Mouse (Mus musculus): Measurements from ENCODE around the gene Psmg4. TPM values are rescaled to one million over a fixed set of nuclear protein-coding genes. Genes with fewer than 3 reads are reported as not detected.

The Psmg4 gene
- polyA plus RNA-seq, 1 experiment = 176 TPM

DNA sequence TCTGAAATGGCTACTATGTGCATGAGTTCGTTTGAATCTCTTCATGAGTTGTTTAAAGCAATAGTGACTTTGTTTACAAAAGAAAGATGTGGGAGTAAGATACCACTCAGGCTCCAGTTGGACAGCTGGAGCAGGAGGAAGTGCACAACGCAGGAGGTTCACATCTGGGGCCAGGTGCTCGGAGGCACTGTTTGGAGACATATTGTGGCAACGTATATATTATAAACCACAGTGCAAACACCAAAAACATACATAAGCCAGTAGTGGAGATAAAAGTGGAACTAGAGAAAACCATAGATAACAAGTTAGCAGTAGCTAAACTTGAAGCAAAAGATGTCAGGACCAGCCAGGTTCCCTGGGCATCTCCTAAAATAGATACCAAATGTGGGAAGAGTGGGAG, 43.4 kb upstream of the Psmg4 start:
- peaks cover 9% of the 10 kb centered on the region for H3K36me3 ChIP-seq (ENCODE audit: control insufficient read depth, insufficient read depth)
- H3K4me3 ChIP-seq = no peak overlapping the region
- no peak for TF ChIP-seq MYOG (IDR thresholded peaks at IDR 0.05; ENCODE audit: control insufficient read depth in 1 of 3, insufficient read depth in 1 of 3, insufficient read length in 2 of 3, low read depth in 2 of 3)
- TF ChIP-seq TCF12 (IDR thresholded peaks at IDR 0.05; ENCODE audit: insufficient read depth, poor library complexity, severe bottlenecking) = no peak
- H3K79me2 ChIP-seq (ENCODE audit: control insufficient read depth, insufficient read depth) = no peaks in the 10 kb centered on the region
- no peaks in the 10 kb centered on the region for H3K27me3 ChIP-seq (ENCODE audit: control insufficient read depth, insufficient read depth, insufficient read length)
- H3ac ChIP-seq (ENCODE audit: control insufficient read depth, insufficient read length) = no peak overlapping the region
- no peak overlapping the region for H3K4me2 ChIP-seq (ENCODE audit: low read depth)

DNA sequence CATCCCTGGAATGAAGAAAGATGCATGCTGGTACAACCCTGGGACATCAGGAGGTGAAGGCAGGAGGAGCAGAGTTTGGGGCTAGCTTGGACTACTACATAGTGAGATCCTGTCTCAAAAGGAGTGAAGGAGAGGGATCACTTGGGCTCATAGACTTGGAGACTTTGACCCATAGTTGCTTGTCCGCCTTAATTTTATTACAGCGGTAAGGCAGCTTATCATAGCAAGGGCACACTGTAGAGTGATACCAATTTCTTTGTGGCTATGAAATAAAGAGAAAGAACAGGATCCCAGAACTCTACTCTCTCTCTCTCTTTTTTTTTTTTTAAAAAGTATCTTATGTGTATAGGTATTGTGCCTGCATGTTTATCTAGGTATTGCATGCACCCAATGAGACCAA, 42.2 kb upstream of the Psmg4 start:
- TF ChIP-seq E2F4 (IDR thresholded peaks at IDR 0.05; ENCODE audit: insufficient read depth) (no peak), REST (IDR thresholded peaks at IDR 0.05; ENCODE audit: insufficient read depth, insufficient read length) (no peak), MAX (IDR thresholded peaks at IDR 0.05; ENCODE audit: low read depth) (no peak), USF1 (IDR thresholded peaks at IDR 0.05; ENCODE audit: low read depth) (no peak), SRF (IDR thresholded peaks at IDR 0.05; ENCODE audit: control insufficient read depth, insufficient read length, low read depth) (no peak)
- no peaks in the 10 kb centered on the region for H3K27me3 ChIP-seq (ENCODE audit: control insufficient read depth, insufficient read depth, insufficient read length)
- H3ac ChIP-seq (ENCODE audit: control insufficient read depth, insufficient read length) = no peak overlapping the region
- no peak overlapping the region for H3K4me3 ChIP-seq
- H3K36me3 ChIP-seq (ENCODE audit: control insufficient read depth, insufficient read depth) = peaks cover 10% of the 10 kb centered on the region
- H3K4me2 ChIP-seq (ENCODE audit: low read depth) = no peak overlapping the region
- H3K79me2 ChIP-seq (ENCODE audit: control insufficient read depth, insufficient read depth) = peaks cover 2% of the 10 kb centered on the region

- no peak overlapping the region for H3ac ChIP-seq (ENCODE audit: control insufficient read depth, insufficient read length)
- no peak overlapping the region for H3K4me3 ChIP-seq
- peaks cover 27% of the 10 kb centered on the region for H3K36me3 ChIP-seq (ENCODE audit: control insufficient read depth, insufficient read depth)
- TF ChIP-seq CEBPB (IDR thresholded peaks at IDR 0.05; ENCODE audit: insufficient read depth, poor library complexity, severe bottlenecking) = no peak
- TF ChIP-seq MYOD1 (IDR thresholded peaks at IDR 0.05; ENCODE audit: control insufficient read depth in 1 of 3, insufficient read length in 2 of 3, low read depth in 2 of 3) = peak in 1 of 3 experiments; percentile 17
- H3K4me2 ChIP-seq (ENCODE audit: low read depth) = peak overlapping the region; percentile 59
- peaks cover 40% of the 10 kb centered on the region for H3K79me2 ChIP-seq (ENCODE audit: control insufficient read depth, insufficient read depth)
- no peaks in the 10 kb centered on the region for H3K27me3 ChIP-seq (ENCODE audit: control insufficient read depth, insufficient read depth, insufficient read length)
Measured at GRCm38 (mm10) chr13:34125711-34126110, 37.1 kb upstream of the Psmg4 start.

DNA sequence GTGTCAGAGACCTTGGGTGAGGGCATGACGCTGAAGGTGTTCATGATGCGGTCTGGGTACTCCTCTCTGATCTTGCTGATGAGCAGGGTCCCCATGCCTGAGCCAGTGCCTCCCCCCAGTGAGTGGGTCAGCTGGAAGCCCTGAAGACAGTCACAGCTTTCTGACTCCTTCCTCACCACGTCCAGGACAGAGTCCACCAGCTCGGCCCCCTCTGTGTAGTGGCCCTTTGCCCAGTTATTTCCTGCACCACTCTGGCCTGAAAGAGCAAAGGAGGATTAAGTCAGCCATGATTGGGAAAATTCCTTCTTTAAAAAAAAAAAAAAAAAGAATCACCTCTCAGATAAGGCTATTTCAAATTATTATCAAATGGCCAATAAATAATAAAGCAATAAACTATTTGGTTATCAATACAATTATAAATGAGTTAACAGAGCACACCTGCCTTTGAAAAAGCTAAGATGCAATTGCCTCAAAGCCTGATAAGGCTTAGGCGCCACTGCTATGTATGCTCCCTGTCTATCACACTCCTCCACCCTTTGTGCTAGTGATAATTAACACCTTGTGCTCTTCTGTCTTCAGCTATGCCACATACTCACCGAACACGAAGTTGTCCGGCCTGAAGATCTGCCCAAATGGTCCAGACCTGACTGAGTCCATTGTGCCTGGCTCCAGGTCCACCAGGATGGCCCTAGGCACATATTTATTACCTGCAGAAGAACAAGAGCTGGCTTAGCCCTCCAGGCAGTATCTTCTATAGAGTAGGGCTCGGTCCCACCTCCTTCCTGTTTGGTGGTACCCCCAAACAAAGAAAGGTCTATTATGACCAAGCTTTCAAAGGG, 34.3 kb upstream of the Psmg4 start:
- Histone ChIP-seq H3K4me2 (ENCODE audit: low read depth) (peak overlapping the region; percentile 100), H3K4me3 (peak overlapping the region; percentile 100), H3ac (ENCODE audit: control insufficient read depth, insufficient read length) (peak overlapping the region; percentile 84), H3K36me3 (ENCODE audit: control insufficient read depth, insufficient read depth) (peaks cover 24% of the 10 kb centered on the region), H3K79me2 (ENCODE audit: control insufficient read depth, insufficient read depth) (peaks cover 40% of the 10 kb centered on the region), H3K27me3 (ENCODE audit: control insufficient read depth, insufficient read depth, insufficient read length) (no peaks in the 10 kb centered on the region)
- TF ChIP-seq SRF (IDR thresholded peaks at IDR 0.05; ENCODE audit: control insufficient read depth, insufficient read length, low read depth) = no peak

DNA sequence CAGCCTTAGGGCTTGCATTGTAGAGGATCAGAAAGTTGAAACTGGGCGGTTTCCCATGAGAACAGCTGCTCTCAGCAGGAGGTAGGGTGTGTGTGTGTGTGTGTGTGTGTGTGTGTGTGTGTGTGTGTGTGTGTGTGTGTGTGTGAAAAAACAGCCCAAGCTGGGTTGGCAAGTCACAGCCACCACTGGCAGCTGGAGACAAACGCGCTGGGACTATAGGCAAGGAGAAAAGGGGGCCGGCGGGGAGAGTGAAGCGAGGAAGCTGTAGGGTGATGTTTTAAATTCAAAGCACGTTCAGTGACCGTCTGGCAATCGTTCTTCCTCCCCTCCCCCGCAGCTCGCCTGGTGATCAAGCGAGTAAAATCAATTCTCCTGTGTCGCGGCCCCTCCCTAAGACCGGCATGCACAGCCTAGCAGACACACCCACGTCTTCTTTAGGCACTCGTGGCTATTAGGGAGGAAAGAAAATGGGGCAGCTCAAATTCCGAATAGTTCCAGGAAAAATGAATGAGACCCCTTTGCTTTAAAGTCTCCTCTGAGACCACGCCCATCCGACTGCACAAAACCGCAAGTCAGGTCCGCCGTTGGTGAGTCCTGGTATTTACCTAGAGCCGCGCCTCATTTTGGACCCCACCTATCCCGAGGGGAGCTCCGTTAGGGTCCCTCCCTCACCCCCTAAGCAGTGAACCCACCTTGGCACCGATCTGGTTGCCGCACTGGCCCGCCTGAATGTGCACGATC, 33.1 kb upstream of the Psmg4 start:
- Histone ChIP-seq H3K36me3 (ENCODE audit: control insufficient read depth, insufficient read depth) (peaks cover 18% of the 10 kb centered on the region), H3K79me2 (ENCODE audit: control insufficient read depth, insufficient read depth) (peaks cover 40% of the 10 kb centered on the region), H3K27me3 (ENCODE audit: control insufficient read depth, insufficient read depth, insufficient read length) (no peaks in the 10 kb centered on the region), H3ac (ENCODE audit: control insufficient read depth, insufficient read length) (peak overlapping the region; percentile 84), H3K4me3 (peak overlapping the region; percentile 100), H3K4me2 (ENCODE audit: low read depth) (peak overlapping the region; percentile 100)
- TF ChIP-seq MYOG (IDR thresholded peaks at IDR 0.05; ENCODE audit: control insufficient read depth in 1 of 3, insufficient read depth in 1 of 3, insufficient read length in 2 of 3, low read depth in 2 of 3) = peak; percentile 57 to 91 (median 90)
- no peak for TF ChIP-seq USF1 (IDR thresholded peaks at IDR 0.05; ENCODE audit: low read depth)
- TF ChIP-seq CEBPB (IDR thresholded peaks at IDR 0.05; ENCODE audit: insufficient read depth, poor library complexity, severe bottlenecking) = no peak
- no peak for TF ChIP-seq SRF (IDR thresholded peaks at IDR 0.05; ENCODE audit: control insufficient read depth, insufficient read length, low read depth)
- TF ChIP-seq REST (IDR thresholded peaks at IDR 0.05; ENCODE audit: insufficient read depth, insufficient read length) = no peak
- TF ChIP-seq MYOD1 (IDR thresholded peaks at IDR 0.05; ENCODE audit: control insufficient read depth in 1 of 3, insufficient read length in 2 of 3, low read depth in 2 of 3) = peak; percentile 67 to 87 (median 81)
- peak; percentile 54 for TF ChIP-seq POLR2AphosphoS2 (IDR thresholded peaks at IDR 0.05; ENCODE audit: insufficient read length, low read depth)
- no peak for TF ChIP-seq MAX (IDR thresholded peaks at IDR 0.05; ENCODE audit: low read depth)
- no peak for TF ChIP-seq POLR2A (IDR thresholded peaks at IDR 0.05; ENCODE audit: insufficient read length, low read depth)
- TF ChIP-seq TCF3 (IDR thresholded peaks at IDR 0.05; ENCODE audit: insufficient read length, low read depth) = no peak
- no peak for TF ChIP-seq E2F4 (IDR thresholded peaks at IDR 0.05; ENCODE audit: insufficient read depth)
- peak; percentile 77 for TF ChIP-seq TCF12 (IDR thresholded peaks at IDR 0.05; ENCODE audit: insufficient read depth, poor library complexity, severe bottlenecking)

All from myocyte (in vitro differentiated cells).